Mouse (Mus musculus): Measurements from ENCODE around the gene Rorc.

GRCm38 (mm10) chr3:94375861-94376260 lies 3.3 kb downstream of the Rorc start:
- no peak for TF ChIP-seq TAL1 (IDR thresholded peaks at IDR 0.05; ENCODE audit: low read length)
- no peak for TF ChIP-seq GATA1 (IDR thresholded peaks at IDR 0.05; ENCODE audit: low read length)
